Mouse (Mus musculus) hindbrain, embryonic 14.5 days (tissue): ENCODE measurements around the gene Tmem206. TPM values are rescaled to one million over a fixed set of nuclear protein-coding genes. Genes with fewer than 3 reads are reported as not detected.

ENCODE experiments used
- ATAC-seq: fragments of 200-750 bp; cut with Nextera tagmentation; 2 replicates; pipeline ENCODE4 v1.8.0; 2017; ENCODE audit warnings: moderate number of reproducible peaks, mild to moderate bottlenecking, moderate TSS enrichment, moderate library complexity; ENCODE audit not compliant: low FRiP score
- DNase-seq: peaks from one replicate; pipeline ENCODE4 v3.0.0-alpha.2; 2015; ENCODE audit warnings: low spot score
- H3K27ac ChIP-seq: fragments of 300-500 bp; sonication (generic); 2 replicates; pipeline ENCODE4 v1.5.1; 2014; ENCODE audit warnings: mild to moderate bottlenecking, moderate library complexity
- H3K27me3 ChIP-seq: fragments of 300-500 bp; sonication (generic); 2 replicates; pipeline ENCODE4 v1.6.1; 2014; ENCODE audit warnings: mild to moderate bottlenecking, low read length, mixed read lengths; ENCODE audit not compliant: control insufficient read depth, insufficient read depth
- H3K36me3 ChIP-seq: fragments of 300-500 bp; sonication (generic); replicated peaks from 2 replicates; pipeline ENCODE4 v1.6.1; 2014; ENCODE audit not compliant: control insufficient read depth, insufficient read depth
- H3K4me1 ChIP-seq: fragments of 300-500 bp; sonication (generic); replicated peaks from 2 replicates; pipeline ENCODE4 v1.6.1; 2014; ENCODE audit warnings: antibody characterized with exemption, low read length, mixed read lengths; ENCODE audit not compliant: control insufficient read depth, insufficient read depth
- H3K4me2 ChIP-seq: fragments of 300-500 bp; sonication (generic); replicated peaks from 2 replicates; pipeline ENCODE4 v1.6.1; 2014; ENCODE audit warnings: mild to moderate bottlenecking, moderate library complexity
- H3K4me3 ChIP-seq: fragments of 300-500 bp; sonication (generic); replicated peaks from 2 replicates; pipeline ENCODE4 v1.5.1; 2014; ENCODE audit warnings: mild to moderate bottlenecking, low read length
- H3K9ac ChIP-seq: fragments of 300-500 bp; sonication (generic); 2 replicates; pipeline ENCODE4 v1.6.1; 2014
- H3K9me3 ChIP-seq: fragments of 300-500 bp; sonication (generic); 2 replicates; pipeline ENCODE4 v1.6.1; 2016; ENCODE audit warnings: low read length; ENCODE audit not compliant: control insufficient read depth
- WGBS: fragments of 180-500 bp; shearing (Covaris S2); extraction: QIAGEN DNeasy Blood & Tissue Kit; methylation state at CpG from one replicate; pipeline ENCODE4 v1.1.7; 2014; 5-methylcytosine and 5-hydroxymethylcytosine counted together
- polyA plus RNA-seq: library from polyadenylated mRNA; unstranded; fragments of >200 nt; fragmentation: Nextera tagmentation; extraction: Ambion mirVana; gene quantifications from 2 replicates; pipeline ENCODE4 v1.2.1, GENCODE M21; 2014

The Tmem206 gene
- polyA plus RNA-seq, 1 experiment from 2014 or later = 35.9 TPM

GRCm38 (mm10) chr1:191381955-191382736 lies 56.4 kb downstream of the Tmem206 start:
- Histone ChIP-seq H3K27me3 (no peaks in the 10 kb centered on the region), H3K4me1 (no peaks in the 10 kb centered on the region), H3K4me2 (no peak overlapping the region), H3K27ac (no peak overlapping the region), H3K4me3 (no peak overlapping the region), H3K9ac (no peak overlapping the region), H3K36me3 (no peaks in the 10 kb centered on the region), H3K9me3 (no peaks in the 10 kb centered on the region)
- 81% methylated on average over 11 of the region's 11 CpGs for WGBS
- no peak for ATAC-seq
- no peak for DNase-seq

GRCm38 (mm10) chr1:191384786-191385430 lies 59.2 kb downstream of the Tmem206 start:
- ATAC-seq (no peak), DNase-seq (no peak)
- H3K9ac ChIP-seq = no peak overlapping the region
- no peak overlapping the region for H3K27ac ChIP-seq
- H3K36me3 ChIP-seq = no peaks in the 10 kb centered on the region
- no peak overlapping the region for H3K4me3 ChIP-seq
- no peak overlapping the region for H3K4me2 ChIP-seq
- no peaks in the 10 kb centered on the region for H3K27me3 ChIP-seq
- no peaks in the 10 kb centered on the region for H3K4me1 ChIP-seq
- 95% methylated on average over 10 of the region's 10 CpGs for WGBS
- no peaks in the 10 kb centered on the region for H3K9me3 ChIP-seq

- H3K9me3 ChIP-seq = no peaks in the 10 kb centered on the region
- whole genome bisulfite sequencing = 17% methylated on average over 3 of the region's 3 CpGs
- ATAC-seq = no peak
- H3K4me1 ChIP-seq = no peaks in the 10 kb centered on the region
- no peaks in the 10 kb centered on the region for H3K27me3 ChIP-seq
- H3K4me3 ChIP-seq = no peak overlapping the region
- H3K4me2 ChIP-seq = no peak overlapping the region
- H3K9ac ChIP-seq = no peak overlapping the region
- no peaks in the 10 kb centered on the region for H3K36me3 ChIP-seq
- H3K27ac ChIP-seq = no peak overlapping the region
- peak; percentile 68 for DNase-seq
These were observed 65.6 kb downstream of the Tmem206 start for GRCm38 (mm10) chr1:191391311-191391710.

GRCm38 (mm10) chr1:191393536-191393935 lies 67.8 kb downstream of the Tmem206 start:
- Histone ChIP-seq H3K4me3 (no peak overlapping the region), H3K27me3 (no peaks in the 10 kb centered on the region), H3K36me3 (no peaks in the 10 kb centered on the region), H3K27ac (no peak overlapping the region), H3K9ac (no peak overlapping the region), H3K4me1 (peaks cover 5% of the 10 kb centered on the region; the same call in 1 of the 2 replicates), H3K9me3 (no peaks in the 10 kb centered on the region), H3K4me2 (no peak overlapping the region)
- DNase-seq (no peak), ATAC-seq (no peak)
- 92% methylated on average over 3 of the region's 3 CpGs for WGBS

- Histone ChIP-seq H3K9me3 (no peaks in the 10 kb centered on the region), H3K27me3 (no peaks in the 10 kb centered on the region), H3K4me1 (peaks cover 5% of the 10 kb centered on the region; the same call in 1 of the 2 replicates), H3K4me3 (no peak overlapping the region), H3K36me3 (no peaks in the 10 kb centered on the region), H3K4me2 (peak overlapping the region; percentile 61), H3K9ac (no peak overlapping the region), H3K27ac (no peak overlapping the region)
- ATAC-seq = no peak
- WGBS = 74% methylated on average over 2 of the region's 2 CpGs
- DNase-seq = no peak
These were observed 68.4 kb downstream of the Tmem206 start for GRCm38 (mm10) chr1:191394126-191394525.

GRCm38 (mm10) chr1:191395200-191395599 lies 69.5 kb downstream of the Tmem206 start:
- H3K9ac ChIP-seq = no peak overlapping the region
- ATAC-seq = no peak
- DNase-seq = no peak

GRCm38 (mm10) chr1:191395871-191396433 lies 70.2 kb downstream of the Tmem206 start:
- DNase-seq (peak; percentile 29), ATAC-seq (no peak)
- H3K4me2 ChIP-seq = peak overlapping the region; percentile 61
- no peaks in the 10 kb centered on the region for H3K9me3 ChIP-seq
- peak overlapping the region; percentile 75; the same call in 1 of the 2 replicates for H3K27ac ChIP-seq
- no peaks in the 10 kb centered on the region for H3K27me3 ChIP-seq
- WGBS = 3% methylated on average over 23 of the region's 43 CpGs
- H3K4me1 ChIP-seq = peaks cover 5% of the 10 kb centered on the region; the same call in 1 of the 2 replicates
- H3K36me3 ChIP-seq = no peaks in the 10 kb centered on the region
- peak overlapping the region; percentile 66 for H3K9ac ChIP-seq
- peak overlapping the region; percentile 59 for H3K4me3 ChIP-seq

More at GRCm38 (mm10) chr1:191395200-191395599, 69.5 kb downstream of the Tmem206 start:
- Histone ChIP-seq H3K36me3 (no peaks in the 10 kb centered on the region), H3K4me3 (peak overlapping the region; percentile 59; the same call in 1 of the 2 replicates), H3K9me3 (no peaks in the 10 kb centered on the region), H3K4me2 (peak overlapping the region; percentile 61), H3K27ac (no peak overlapping the region), H3K4me1 (peaks cover 5% of the 10 kb centered on the region; the same call in 1 of the 2 replicates), H3K27me3 (no peaks in the 10 kb centered on the region)
- WGBS = 42% methylated on average over 1 of the region's 1 CpGs

- Histone ChIP-seq H3K4me3 (peak overlapping the region; percentile 59), H3K9ac (peak overlapping the region; percentile 66), H3K27ac (peak overlapping the region; percentile 75), H3K4me1 (peaks cover 5% of the 10 kb centered on the region; the same call in 1 of the 2 replicates), H3K27me3 (no peaks in the 10 kb centered on the region), H3K36me3 (no peaks in the 10 kb centered on the region), H3K9me3 (no peaks in the 10 kb centered on the region), H3K4me2 (peak overlapping the region; percentile 61)
- WGBS = 0% methylated on average over 28 of the region's 74 CpGs
- ATAC-seq (no peak), DNase-seq (peak; percentile 46)
These were observed 70.7 kb downstream of the Tmem206 start for GRCm38 (mm10) chr1:191396446-191396845.
